Mouse (Mus musculus) large intestine, adult 2 months (tissue): ENCODE results near the gene Bbof1. TPM values are rescaled to one million over a fixed set of nuclear protein-coding genes. Genes with fewer than 3 reads are reported as not detected.

Experiments used
- DNase-seq: peaks from one replicate; pipeline ENCODE4 v3.0.0-alpha.2; 2012; ENCODE audit warnings: low read depth, low spot score
- WGBS: fragments of 180-500 bp; shearing (Covaris S2); methylation state at CpG from one replicate; pipeline ENCODE4 v1.1.7; 2018; 5-methylcytosine and 5-hydroxymethylcytosine counted together
- polyA plus RNA-seq: library from polyadenylated mRNA; depleted of rRNA; stranded (reverse); fragments of >200 nt; gene quantifications from 2 replicates; pipeline ENCODE4 v1.2.3, GENCODE M21; 2012

Gene Bbof1
- polyA plus RNA-seq, 1 experiment: 0.04 TPM

- no peak for DNase-seq
- 29% methylated on average over 9 of the region's 9 CpGs for WGBS
These were observed 9.7 kb upstream of the Bbof1 start for GRCm38 (mm10) chr12:84399135-84399534.

GRCm38 (mm10) chr12:84399663-84400062 is 9.2 kb upstream of the Bbof1 start:
- no peak for DNase-seq
- WGBS: 25% methylated on average over 9 of the region's 9 CpGs

- WGBS: 40% methylated on average over 3 of the region's 3 CpGs
- no peak for DNase-seq
These were observed 8.8 kb upstream of the Bbof1 start for GRCm38 (mm10) chr12:84400068-84400467.

DNA sequence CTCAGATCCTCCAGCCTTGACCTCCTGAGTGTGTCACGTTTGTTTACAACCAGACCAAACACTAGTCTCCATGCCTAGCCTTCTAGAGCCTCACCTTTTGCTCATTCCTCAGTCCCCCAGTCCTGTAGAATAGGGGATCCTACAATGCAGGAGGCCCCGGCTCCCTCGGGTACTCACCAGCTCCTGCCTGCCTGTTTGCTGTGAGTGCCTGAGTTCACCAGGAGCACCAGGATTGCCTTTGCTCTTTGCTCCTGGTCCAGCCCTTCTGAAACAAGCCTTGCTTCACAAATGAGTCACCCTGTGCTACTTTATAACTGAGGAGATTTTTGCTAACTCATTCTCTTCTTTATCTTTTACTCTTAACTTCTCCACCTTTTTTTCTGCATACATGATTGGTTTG is 8.2 kb upstream of the Bbof1 start:
- DNase-seq: peak; percentile 76
- 23% methylated on average over 3 of the region's 3 CpGs for WGBS

DNA sequence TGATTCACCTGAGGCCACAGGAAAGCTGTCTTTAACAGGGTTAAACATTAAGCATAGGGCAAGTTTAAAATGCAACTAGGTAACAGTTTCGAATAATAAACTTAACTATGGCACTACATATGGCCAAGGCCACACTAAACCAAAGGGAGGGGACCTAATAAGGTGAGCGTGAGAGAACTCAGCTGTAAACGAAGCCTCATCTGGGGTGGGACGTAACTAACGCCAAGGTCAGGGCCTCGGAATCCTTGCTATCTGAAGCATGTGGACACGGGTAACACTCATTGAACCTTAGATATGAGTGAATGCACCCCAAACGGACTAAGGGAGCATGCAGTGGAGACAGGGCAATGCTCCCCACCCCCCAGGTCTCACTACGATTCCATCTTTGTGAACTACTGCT is 5.9 kb upstream of the Bbof1 start:
- 31% methylated on average over 9 of the region's 9 CpGs for WGBS
- DNase-seq: peak; percentile 83

DNA sequence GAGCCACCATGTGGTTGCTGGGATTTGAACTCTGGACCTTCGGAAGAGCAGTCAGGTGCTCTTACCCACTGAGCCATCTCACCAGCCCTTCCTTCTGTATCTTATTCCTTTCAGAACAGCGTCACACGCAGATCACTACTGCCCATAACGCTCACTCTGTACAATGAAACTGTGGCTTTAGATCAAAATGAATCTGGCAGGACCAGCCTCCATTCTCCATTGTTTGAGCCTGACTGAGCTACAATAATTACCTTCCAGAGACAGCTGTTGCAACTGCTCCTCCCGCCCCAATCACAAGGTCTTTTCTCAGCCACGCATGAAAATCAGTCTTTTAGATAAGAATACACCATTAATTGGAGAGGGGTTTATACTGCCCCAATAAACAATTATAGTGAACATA is 4.3 kb upstream of the Bbof1 start:
- DNase-seq: no peak
- WGBS: 58% methylated on average over 6 of the region's 6 CpGs

- WGBS: 57% methylated on average over 4 of the region's 4 CpGs
- no peak for DNase-seq
These were observed 1.6 kb upstream of the Bbof1 start for GRCm38 (mm10) chr12:84407259-84407658.

DNA sequence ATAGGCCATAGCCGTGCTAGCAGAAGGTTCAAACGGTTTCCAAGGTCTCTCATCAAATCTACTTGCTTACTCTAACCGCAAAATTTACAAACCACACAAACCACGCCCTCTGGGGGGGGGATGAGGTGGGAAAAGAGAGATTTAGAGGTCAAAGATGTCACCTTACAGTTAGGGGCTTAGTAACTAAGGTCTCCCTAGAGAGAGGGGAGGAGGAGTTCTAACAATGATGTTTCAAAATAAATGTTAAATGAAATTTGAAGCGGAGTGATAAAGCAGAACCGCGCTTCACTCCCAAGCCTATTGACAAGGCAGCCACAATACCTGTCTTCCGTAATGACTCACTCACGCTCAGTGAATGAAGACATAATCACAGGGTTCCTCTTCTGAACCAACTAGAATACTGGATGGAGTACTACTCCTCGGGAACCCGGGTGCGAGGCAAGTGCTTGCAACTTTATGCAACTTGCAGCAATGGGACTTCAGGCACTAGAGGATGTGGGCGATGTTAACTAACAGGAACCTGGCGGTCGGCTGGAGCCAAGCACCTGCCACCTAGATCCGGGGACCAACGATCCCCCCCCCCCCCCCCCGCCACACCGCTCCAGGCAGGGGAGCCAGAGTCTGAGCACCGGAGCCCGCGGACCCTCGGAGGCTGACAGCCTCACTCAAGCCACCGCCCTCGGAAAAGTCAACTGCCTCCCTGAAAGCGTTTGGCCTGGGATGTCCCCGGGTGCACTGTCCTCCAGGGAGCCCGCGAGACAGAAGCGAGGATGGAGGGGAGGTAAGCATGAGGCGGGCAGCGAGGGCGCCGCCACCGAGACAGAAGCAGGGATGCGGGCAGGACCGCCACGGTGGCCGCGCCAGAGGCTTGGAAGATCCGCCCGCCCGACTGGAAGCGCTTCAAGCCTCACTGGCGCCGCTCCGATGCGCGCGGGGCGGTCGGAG is 725 bp upstream of the Bbof1 start:
- no peak for DNase-seq
- 1% methylated on average over 50 of the region's 52 CpGs for WGBS

- no peak for DNase-seq
- WGBS: 2% methylated on average over 50 of the region's 50 CpGs
These were observed 8.1 kb downstream of the Bbof1 start, which contains the start of gene Rnf113a2 for GRCm38 (mm10) chr12:84416834-84417604. Rnf113a2 (plus strand) TSS chr12:84417196.

- 30% methylated on average over 18 of the region's 18 CpGs for WGBS
- no peak for DNase-seq
These were observed 8.7 kb downstream of the Bbof1 start for GRCm38 (mm10) chr12:84417605-84417922.

DNA sequence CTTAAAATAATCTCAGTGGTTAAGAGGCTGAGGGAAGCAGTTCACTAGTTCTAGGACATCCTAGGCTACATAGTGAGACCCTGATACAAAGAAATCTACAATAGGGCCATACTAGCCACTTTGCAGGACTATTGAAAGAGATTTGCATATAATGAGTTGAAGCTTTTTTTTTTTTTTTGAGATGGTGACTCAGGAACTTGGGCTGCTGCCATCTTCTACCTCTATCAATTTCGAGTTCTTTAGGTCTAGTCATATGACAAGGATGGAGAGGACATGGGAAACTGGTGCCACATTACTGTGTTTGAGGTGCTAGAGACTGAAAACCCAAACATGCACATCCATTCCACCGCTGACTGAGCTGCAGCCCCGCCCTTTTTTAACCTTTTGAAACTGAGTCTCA is 15.1 kb downstream of the Bbof1 start:
- 57% methylated on average over 3 of the region's 3 CpGs for WGBS

GRCm38 (mm10) chr12:84429825-84430224 is 21.0 kb downstream of the Bbof1 start:
- WGBS: 65% methylated on average over 2 of the region's 2 CpGs
- no peak for DNase-seq

More for the DNA sequence above, 15.1 kb downstream of the Bbof1 start:
- no peak for DNase-seq

- WGBS: 53% methylated on average over 2 of the region's 2 CpGs
These were observed 29.8 kb downstream of the Bbof1 start for GRCm38 (mm10) chr12:84438697-84439096.

GRCm38 (mm10) chr12:84442526-84442925 is 33.7 kb downstream of the Bbof1 start:
- no peak for DNase-seq
- 67% methylated on average over 4 of the region's 4 CpGs for WGBS

More at GRCm38 (mm10) chr12:84438697-84439096, 29.8 kb downstream of the Bbof1 start:
- no peak for DNase-seq

DNA sequence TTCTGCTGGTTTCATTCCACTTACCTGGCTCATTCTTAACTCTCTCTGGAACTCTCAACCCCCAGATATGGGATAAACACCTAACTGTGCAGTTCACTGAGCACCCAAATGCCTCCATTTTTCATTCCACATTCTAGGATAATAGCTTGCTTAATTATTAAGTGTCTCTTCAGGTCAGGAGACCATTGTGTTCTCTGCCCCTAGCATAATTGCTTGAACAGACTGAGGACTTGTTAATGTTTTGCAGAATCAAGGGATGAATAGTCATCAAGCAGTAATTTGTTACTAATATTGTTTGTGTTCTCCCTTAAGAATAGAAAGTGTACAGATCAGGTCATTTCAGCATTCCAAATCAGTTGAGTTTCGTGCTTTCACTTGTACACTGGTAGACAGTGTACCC is 38.5 kb downstream of the Bbof1 start:
- WGBS: 77% methylated on average over 1 of the region's 1 CpGs
- DNase-seq: no peak

GRCm38 (mm10) chr12:84448181-84448580 is 39.3 kb downstream of the Bbof1 start:
- 88% methylated on average over 6 of the region's 6 CpGs for WGBS
- DNase-seq: no peak

DNA sequence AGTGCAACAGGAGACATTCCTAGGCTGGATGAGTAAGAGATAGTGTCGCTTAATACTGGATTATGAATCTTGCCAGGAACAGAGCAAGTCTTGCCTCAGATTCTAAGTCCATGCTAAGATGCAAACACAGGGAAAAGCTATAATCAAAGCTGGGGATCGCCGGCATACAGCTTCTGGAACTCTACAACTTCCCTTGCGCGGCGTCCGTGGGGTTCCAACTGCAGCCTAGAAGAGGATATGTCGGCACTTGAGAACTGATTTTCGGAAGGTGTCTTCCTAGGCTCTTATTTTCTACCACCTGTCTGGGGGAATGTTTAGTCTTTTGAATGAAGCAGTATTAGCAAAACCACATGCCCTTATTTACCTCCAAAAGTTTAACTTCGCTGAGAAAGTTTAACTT is 41.0 kb downstream of the Bbof1 start:
- DNase-seq: no peak

DNA sequence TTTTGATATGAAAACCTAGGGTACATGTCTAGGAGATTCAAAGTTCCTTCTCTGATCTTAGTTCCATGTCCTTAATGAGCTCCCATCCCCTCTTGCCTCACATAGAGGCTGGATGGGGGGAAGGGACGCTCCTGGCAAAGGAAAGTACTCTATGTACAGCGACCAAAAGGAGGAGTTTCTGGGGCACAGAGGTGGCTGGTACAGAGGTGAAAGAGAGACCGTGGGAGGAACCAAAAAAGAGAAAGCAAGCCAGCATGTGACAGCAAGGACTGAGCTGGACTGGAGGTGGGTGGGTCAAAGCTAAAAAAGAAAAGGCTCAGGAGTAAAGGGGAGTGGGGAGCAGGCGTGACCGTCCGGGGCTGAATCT is 41.5 kb downstream of the Bbof1 start:
- no peak for DNase-seq
- 0% methylated on average over 6 of the region's 6 CpGs for WGBS

More for the DNA sequence above, 41.0 kb downstream of the Bbof1 start:
- WGBS: 44% methylated on average over 10 of the region's 10 CpGs

DNA sequence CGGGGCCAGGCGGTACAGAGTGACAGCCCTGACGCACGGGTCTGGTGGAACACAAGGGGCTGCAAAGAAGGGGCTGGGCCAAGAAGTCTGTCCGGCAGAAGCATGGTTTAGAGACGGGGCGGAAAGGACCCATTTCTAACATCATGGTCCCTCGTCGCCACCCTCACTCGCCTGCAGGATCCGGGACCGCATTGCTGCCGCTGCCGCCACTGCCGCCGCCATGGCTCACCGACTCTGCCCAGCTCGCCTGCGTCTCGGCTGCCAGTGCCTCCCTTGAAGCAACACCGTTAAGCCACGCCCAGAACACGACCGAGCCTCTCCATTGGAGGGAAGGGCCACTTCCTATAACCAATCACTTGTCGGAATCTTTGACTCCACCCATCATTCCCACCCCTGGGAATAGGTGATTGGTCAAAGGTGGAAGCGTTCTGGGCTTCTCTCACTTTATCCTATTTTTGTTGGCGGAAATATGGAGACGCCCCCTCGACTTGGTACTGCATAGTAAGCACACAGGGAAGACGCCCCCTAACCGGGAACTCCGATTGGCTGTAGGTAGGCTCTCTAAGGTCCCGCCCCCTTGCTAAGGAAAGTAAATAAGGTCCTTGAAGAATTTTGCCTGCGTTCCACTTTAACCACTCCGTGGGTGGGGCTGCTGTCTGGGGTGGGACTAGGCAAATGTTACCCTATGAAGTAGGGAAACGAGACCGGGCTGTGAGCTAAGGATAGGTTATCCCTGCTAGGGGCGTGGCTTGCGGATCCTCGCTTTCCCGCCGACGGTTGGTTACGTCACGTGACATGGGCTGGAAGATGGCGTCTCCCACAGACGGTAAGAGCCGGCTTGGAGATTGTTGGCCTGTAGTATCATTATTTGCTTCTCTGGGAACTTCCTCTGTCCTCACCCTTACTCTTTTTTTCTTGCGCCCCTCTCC is 42.1 kb downstream of the Bbof1 start, which contains the start of the genes Aldh6a1 and Lin52:
Gene Aldh6a1, minus strand, starts transcription at position 287 of the 929 bp plus-strand sequence.
Gene Lin52, plus strand, starts transcription at position 705 of the 929 bp plus-strand sequence.
- peak; percentile 100 for DNase-seq
- WGBS: under 1% methylated on average over 49 of the region's 49 CpGs
